Mouse (Mus musculus) ES-Bruce4 (cell line): ENCODE measurements around the gene Pilrb2. TPM values are rescaled to one million over a fixed set of nuclear protein-coding genes. Genes with fewer than 3 reads are reported as not detected.
"Not testable (repeated sequence)": the region's sequence is repeated elsewhere in the genome, so short reads cannot be mapped to it uniquely, and the experiment has no call there.

Source experiments
- H3K27ac ChIP-seq: 2 replicates; pipeline ENCODE4 v1.5.1; 2012; ENCODE audit warnings: low read length, inconsistent platforms; ENCODE audit not compliant: insufficient read depth
- H3K27me3 ChIP-seq: 2 replicates; pipeline ENCODE4 v1.6.1; 2012; ENCODE audit warnings: mild to moderate bottlenecking, low read length, inconsistent platforms; ENCODE audit not compliant: control insufficient read depth, poor library complexity, insufficient read depth, severe bottlenecking
- H3K36me3 ChIP-seq: 2 replicates; pipeline ENCODE4 v1.6.1; 2012; ENCODE audit warnings: inconsistent platforms, mild to moderate bottlenecking, low read length, moderate library complexity; ENCODE audit not compliant: control insufficient read depth, poor library complexity, insufficient read depth, severe bottlenecking
- H3K4me1 ChIP-seq: one replicate; pipeline ENCODE4 v1.8.1; 2011; ENCODE audit warnings: low read length; ENCODE audit not compliant: control insufficient read depth, insufficient read depth
- H3K4me3 ChIP-seq: 2 replicates; pipeline ENCODE4 v1.5.1; 2011; ENCODE audit warnings: low read depth, mild to moderate bottlenecking, low read length
- H3K9ac ChIP-seq: 2 replicates; pipeline ENCODE4 v1.6.1; 2012; ENCODE audit warnings: low read depth, mild to moderate bottlenecking, inconsistent platforms; ENCODE audit not compliant: poor library complexity, severe bottlenecking
- H3K9me3 ChIP-seq: replicated peaks from 2 replicates; pipeline ENCODE4 v1.6.1; 2012; ENCODE audit warnings: mild to moderate bottlenecking, low read length, inconsistent platforms; ENCODE audit not compliant: control insufficient read depth, poor library complexity, insufficient read depth, severe bottlenecking
- CTCF ChIP-seq: IDR thresholded peaks from one replicate; pipeline ENCODE4 v1.8.1; 2011; ENCODE audit warnings: low read depth, low read length
- EP300 ChIP-seq: IDR thresholded peaks from 2 replicates; pipeline ENCODE4 v1.6.1; 2011; ENCODE audit warnings: low read depth, low read length; ENCODE audit not compliant: insufficient read depth
- POLR2A ChIP-seq: IDR thresholded peaks from one replicate; pipeline ENCODE4 v1.8.1; 2011; ENCODE audit warnings: low read length; ENCODE audit not compliant: insufficient read depth
- polyA plus RNA-seq: library from polyadenylated mRNA; stranded (reverse); fragments of >200 nt; gene quantifications from 2 replicates; pipeline ENCODE4 v1.2.4, GENCODE M21; 2011; ENCODE audit warnings: low read depth; ENCODE audit not compliant: missing spikeins, insufficient read depth, insufficient read length

Gene Pilrb2
- polyA plus RNA-seq, 1 experiment: not detected

GRCm38 (mm10) chr5:137857960-137858710 lies 13.5 kb downstream of the Pilrb2 start, which contains the start of gene Pilrb1:
Pilrb1 (minus strand) TSS chr5:137858106.
- H3K4me1 ChIP-seq, H3K36me3 ChIP-seq, H3K27ac ChIP-seq, H3K9ac ChIP-seq, H3K9me3 ChIP-seq, H3K27me3 ChIP-seq, H3K4me3 ChIP-seq: not testable (repeated sequence)

DNA sequence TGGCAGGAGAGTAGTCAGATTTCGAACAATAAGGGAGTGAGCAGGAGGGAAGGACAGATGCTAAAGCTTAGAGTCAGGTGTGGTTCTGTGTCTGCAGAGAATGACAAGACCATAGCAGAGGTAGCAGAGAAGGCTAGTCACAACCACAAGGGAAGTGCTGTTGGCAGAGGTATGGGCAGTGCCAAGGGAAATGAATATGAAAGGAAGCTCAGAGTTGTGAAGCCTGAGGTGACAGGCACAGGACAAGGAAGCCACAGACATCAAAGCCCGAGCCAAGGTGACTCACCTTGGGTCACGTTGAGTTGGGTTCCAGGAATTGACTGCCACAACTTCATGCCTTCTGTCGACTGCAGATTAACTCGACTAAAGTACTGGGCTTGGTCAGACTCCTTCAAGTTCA lies 14.7 kb downstream of the Pilrb2 start:
- H3K9ac ChIP-seq, H3K36me3 ChIP-seq, H3K4me3 ChIP-seq, H3K9me3 ChIP-seq, H3K27ac ChIP-seq, H3K27me3 ChIP-seq, H3K4me1 ChIP-seq: not testable (repeated sequence)

DNA sequence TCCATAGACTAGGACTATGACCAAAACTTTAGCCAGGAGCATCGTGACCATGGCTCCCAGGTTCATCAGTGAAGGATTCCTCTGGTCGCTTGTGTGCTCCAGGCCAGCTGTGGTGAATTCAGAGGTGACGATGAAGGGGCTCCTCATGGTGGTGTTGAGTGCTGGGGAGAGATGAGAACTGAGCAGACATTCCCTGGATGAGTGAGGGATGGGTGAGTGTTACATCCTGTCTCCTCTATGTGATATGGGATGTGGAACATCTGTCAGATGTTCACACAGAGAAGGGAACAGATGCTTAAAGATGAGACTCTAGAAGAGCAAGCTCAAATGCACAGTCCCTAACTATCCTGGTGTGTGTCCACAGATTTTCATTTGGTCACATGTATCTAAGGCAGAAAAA lies 16.7 kb downstream of the Pilrb2 start:
- not testable (repeated sequence) for H3K36me3 ChIP-seq, H3K27me3 ChIP-seq, H3K4me3 ChIP-seq, H3K4me1 ChIP-seq, H3K9ac ChIP-seq, H3K9me3 ChIP-seq, H3K27ac ChIP-seq

- not testable (repeated sequence) for H3K9ac ChIP-seq, H3K4me3 ChIP-seq, H3K27ac ChIP-seq, H3K27me3 ChIP-seq, H3K4me1 ChIP-seq, H3K9me3 ChIP-seq, H3K36me3 ChIP-seq
These were observed 21.3 kb downstream of the Pilrb2 start for GRCm38 (mm10) chr5:137850313-137850712.

- H3K27ac ChIP-seq: not testable (repeated sequence)
These were observed 34.5 kb downstream of the Pilrb2 start for GRCm38 (mm10) chr5:137837110-137837509.

GRCm38 (mm10) chr5:137836611-137837010 lies 35.0 kb downstream of the Pilrb2 start:
- no peaks in the 10 kb centered on the region for H3K36me3 ChIP-seq
- H3K9ac ChIP-seq: no peak overlapping the region
- TF ChIP-seq POLR2A (no peak), CTCF (no peak), EP300 (no peak)
- no peak overlapping the region for H3K27ac ChIP-seq
- no peaks in the 10 kb centered on the region for H3K27me3 ChIP-seq
- no peaks in the 10 kb centered on the region for H3K4me1 ChIP-seq
- no peak overlapping the region for H3K4me3 ChIP-seq
- H3K9me3 ChIP-seq: no peaks in the 10 kb centered on the region

More at GRCm38 (mm10) chr5:137837110-137837509, 34.5 kb downstream of the Pilrb2 start:
- not testable (repeated sequence) for H3K4me3 ChIP-seq, H3K9me3 ChIP-seq, H3K4me1 ChIP-seq, H3K36me3 ChIP-seq, H3K9ac ChIP-seq, H3K27me3 ChIP-seq

- H3K27ac ChIP-seq, H3K36me3 ChIP-seq, H3K9me3 ChIP-seq, H3K9ac ChIP-seq, H3K4me1 ChIP-seq, H3K4me3 ChIP-seq, H3K27me3 ChIP-seq: not testable (repeated sequence)
These were observed 35.6 kb downstream of the Pilrb2 start, which contains the start of gene Pilra for GRCm38 (mm10) chr5:137835966-137836520. Pilra (minus strand) TSS chr5:137836281.
